Mouse (Mus musculus): ENCODE data around the gene Mfap2. TPM values are rescaled to one million over a fixed set of nuclear protein-coding genes. Genes with fewer than 3 reads are reported as not detected.
A peak's percentile ranks its signal among the peaks of the same experiment; 100 is the strongest.

Gene Mfap2
- 260 and 321 TPM in 2 replicates for polyA plus RNA-seq (2016; fragmentation: Nextera tagmentation; extraction: Ambion mirVana)

GRCm38 (mm10) chr4:141010118-141010517, at the start of gene Mfap2:
Gene Mfap2, plus strand, starts transcription at chr4:141010418.
- Histone ChIP-seq H3K27ac (replicated peaks) (peak within 1 kb of the TSS; percentile 93), H3K4me3 (peak within 1 kb of the TSS; percentile 70), H3K4me1 (peaks cover 35% of the 10 kb centered on the region), H3K36me3 (peaks cover 59% of the 10 kb centered on the region), H3K27me3 (ENCODE audit: low read depth, poor library complexity, severe bottlenecking) (no peaks in the 10 kb centered on the region), H3K9me3 (replicated peaks) (peaks cover 4% of the 10 kb centered on the region; the same call in 1 of the 2 replicates)
- no peak for DNase-seq (ENCODE audit: low spot score)
- 18% methylated on average over 7 of the region's 7 CpGs for WGBS

- 5% methylated on average over 37 of the region's 37 CpGs for WGBS
- Histone ChIP-seq H3K27me3 (ENCODE audit: low read depth, poor library complexity, severe bottlenecking) (peaks cover 4% of the 10 kb centered on the region; the same call in 1 of the 2 replicates), H3K4me3 (peak within 1 kb of the TSS; percentile 73), H3K9me3 (replicated peaks) (no peaks in the 10 kb centered on the region), H3K27ac (replicated peaks) (peak within 1 kb of the TSS; percentile 95), H3K4me1 (peaks cover 57% of the 10 kb centered on the region), H3K36me3 (peaks cover 5% of the 10 kb centered on the region)
- DNase-seq (ENCODE audit: low spot score), result peak; percentile 98
These were observed 49.3 kb upstream of the Mfap2 start, which contains the start of gene Sdhb for GRCm38 (mm10) chr4:140960781-140961466. Gene Sdhb, plus strand, starts transcription at chr4:140961203.

GRCm38 (mm10) chr4:140961467-140962206, 48.6 kb upstream of the Mfap2 start:
- peaks cover 3% of the 10 kb centered on the region; the same call in 1 of the 2 replicates for H3K27me3 ChIP-seq (ENCODE audit: low read depth, poor library complexity, severe bottlenecking)
- H3K9me3 ChIP-seq (replicated peaks), result no peaks in the 10 kb centered on the region
- H3K4me3 ChIP-seq, result peak overlapping the region; percentile 73
- DNase-seq (ENCODE audit: low spot score), result no peak
- peaks cover 12% of the 10 kb centered on the region for H3K36me3 ChIP-seq
- WGBS, result 1% methylated on average over 38 of the region's 38 CpGs
- H3K27ac ChIP-seq (replicated peaks), result peak overlapping the region; percentile 95
- peaks cover 55% of the 10 kb centered on the region for H3K4me1 ChIP-seq

GRCm38 (mm10) chr4:140962207-140962909, 47.9 kb upstream of the Mfap2 start:
- H3K36me3 ChIP-seq, result peaks cover 19% of the 10 kb centered on the region
- H3K9me3 ChIP-seq (replicated peaks), result no peaks in the 10 kb centered on the region
- H3K27me3 ChIP-seq (ENCODE audit: low read depth, poor library complexity, severe bottlenecking), result no peaks in the 10 kb centered on the region
- no peak for DNase-seq (ENCODE audit: low spot score)
- 79% methylated on average over 8 of the region's 8 CpGs for WGBS
- H3K4me3 ChIP-seq, result peak overlapping the region; percentile 73
- peaks cover 47% of the 10 kb centered on the region for H3K4me1 ChIP-seq
- H3K27ac ChIP-seq (replicated peaks), result peak overlapping the region; percentile 95; the same call in 1 of the 2 replicates

- Histone ChIP-seq H3K27me3 (ENCODE audit: low read depth, poor library complexity, severe bottlenecking) (no peaks in the 10 kb centered on the region), H3K4me1 (peaks cover 41% of the 10 kb centered on the region), H3K36me3 (peaks cover 25% of the 10 kb centered on the region), H3K9me3 (replicated peaks) (no peaks in the 10 kb centered on the region), H3K27ac (replicated peaks) (no peak overlapping the region), H3K4me3 (peak overlapping the region; percentile 73; the same call in 1 of the 2 replicates)
- WGBS, result 56% methylated on average over 5 of the region's 5 CpGs
- DNase-seq (ENCODE audit: low spot score), result no peak
These were observed 47.3 kb upstream of the Mfap2 start for GRCm38 (mm10) chr4:140962950-140963349.

GRCm38 (mm10) chr4:140963941-140964597, 46.1 kb upstream of the Mfap2 start:
- WGBS, result 87% methylated on average over 9 of the region's 9 CpGs
- Histone ChIP-seq H3K4me3 (no peak overlapping the region), H3K27me3 (ENCODE audit: low read depth, poor library complexity, severe bottlenecking) (no peaks in the 10 kb centered on the region), H3K9me3 (replicated peaks) (no peaks in the 10 kb centered on the region), H3K4me1 (peaks cover 37% of the 10 kb centered on the region), H3K27ac (replicated peaks) (no peak overlapping the region), H3K36me3 (peaks cover 35% of the 10 kb centered on the region)
- no peak for DNase-seq (ENCODE audit: low spot score)

GRCm38 (mm10) chr4:140964620-140965019, 45.6 kb upstream of the Mfap2 start:
- peak; percentile 70 for DNase-seq (ENCODE audit: low spot score)
- WGBS, result 21% methylated on average over 7 of the region's 7 CpGs
- Histone ChIP-seq H3K27ac (replicated peaks) (no peak overlapping the region), H3K9me3 (replicated peaks) (no peaks in the 10 kb centered on the region), H3K27me3 (ENCODE audit: low read depth, poor library complexity, severe bottlenecking) (no peaks in the 10 kb centered on the region), H3K4me1 (peaks cover 37% of the 10 kb centered on the region), H3K36me3 (peaks cover 40% of the 10 kb centered on the region), H3K4me3 (no peak overlapping the region)

- no peak for DNase-seq (ENCODE audit: low spot score)
- WGBS, result 90% methylated on average over 11 of the region's 11 CpGs
- no peak overlapping the region for H3K27ac ChIP-seq (replicated peaks)
- H3K4me1 ChIP-seq, result peaks cover 15% of the 10 kb centered on the region
- peaks cover 70% of the 10 kb centered on the region for H3K36me3 ChIP-seq
- no peaks in the 10 kb centered on the region for H3K9me3 ChIP-seq (replicated peaks)
- H3K27me3 ChIP-seq (ENCODE audit: low read depth, poor library complexity, severe bottlenecking), result no peaks in the 10 kb centered on the region
- H3K4me3 ChIP-seq, result no peak overlapping the region
These were observed 42.6 kb upstream of the Mfap2 start for GRCm38 (mm10) chr4:140967386-140968159.

- Histone ChIP-seq H3K4me1 (no peaks in the 10 kb centered on the region), H3K9me3 (replicated peaks) (no peaks in the 10 kb centered on the region), H3K4me3 (no peak overlapping the region), H3K27ac (replicated peaks) (no peak overlapping the region), H3K27me3 (ENCODE audit: low read depth, poor library complexity, severe bottlenecking) (no peaks in the 10 kb centered on the region), H3K36me3 (peaks cover 99% of the 10 kb centered on the region)
- no peak for DNase-seq (ENCODE audit: low spot score)
- WGBS, result 90% methylated on average over 13 of the region's 13 CpGs
These were observed 38.5 kb upstream of the Mfap2 start for GRCm38 (mm10) chr4:140971691-140972090.

GRCm38 (mm10) chr4:140974408-140974807, 35.8 kb upstream of the Mfap2 start:
- Histone ChIP-seq H3K4me1 (no peaks in the 10 kb centered on the region), H3K4me3 (no peak overlapping the region), H3K9me3 (replicated peaks) (no peaks in the 10 kb centered on the region), H3K27ac (replicated peaks) (no peak overlapping the region), H3K36me3 (peaks cover 100% of the 10 kb centered on the region), H3K27me3 (ENCODE audit: low read depth, poor library complexity, severe bottlenecking) (no peaks in the 10 kb centered on the region)
- WGBS, result 96% methylated on average over 6 of the region's 6 CpGs
- no peak for DNase-seq (ENCODE audit: low spot score)

GRCm38 (mm10) chr4:140975356-140975755, 34.9 kb upstream of the Mfap2 start:
- Histone ChIP-seq H3K4me3 (no peak overlapping the region), H3K4me1 (no peaks in the 10 kb centered on the region), H3K27ac (replicated peaks) (no peak overlapping the region), H3K9me3 (replicated peaks) (no peaks in the 10 kb centered on the region), H3K27me3 (ENCODE audit: low read depth, poor library complexity, severe bottlenecking) (no peaks in the 10 kb centered on the region), H3K36me3 (peaks cover 100% of the 10 kb centered on the region)
- no peak for DNase-seq (ENCODE audit: low spot score)
- WGBS, result 97% methylated on average over 7 of the region's 7 CpGs

Data from midbrain, embryonic 10.5 days (tissue).